Mouse (Mus musculus) adrenal gland, adult 8-10 months (tissue): Measurements from ENCODE around the gene Nsun7. TPM values are rescaled to one million over a fixed set of nuclear protein-coding genes. Genes with fewer than 3 reads are reported as not detected.
A peak's percentile ranks its signal among the peaks of the same experiment; 100 is the strongest.

Source experiments
- DNase-seq: peaks from one replicate; pipeline ENCODE4 v3.0.0; 2022
- total RNA-seq, 4 experiments: library from RNA; stranded (reverse); gene quantifications; 2 replicates each; pipeline ENCODE4 v1.2.4; 2022

The Nsun7 gene
- total RNA-seq, 4 experiments from 2014 or later: 0.35 to 1.3 (median 0.93) TPM

DNA sequence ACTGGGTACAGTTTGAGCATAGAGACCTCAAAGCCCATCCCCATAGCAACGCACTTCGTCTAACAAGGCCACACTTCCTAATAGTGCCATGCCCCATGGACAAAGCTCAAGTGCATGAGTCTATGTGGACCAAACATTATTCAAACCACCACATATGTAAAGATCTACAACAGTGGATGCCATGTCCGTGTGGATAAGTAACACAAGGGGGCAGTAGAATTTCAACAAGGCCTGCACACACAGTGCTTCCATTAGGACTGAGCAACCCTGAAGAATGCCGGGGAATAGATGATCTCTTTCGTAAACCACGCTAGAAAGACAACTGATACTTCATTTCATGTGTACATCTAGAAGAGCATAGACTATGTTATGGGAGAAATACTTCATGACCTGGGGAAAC, 21.0 kb downstream of the Nsun7 start:
- no peak for DNase-seq

DNA sequence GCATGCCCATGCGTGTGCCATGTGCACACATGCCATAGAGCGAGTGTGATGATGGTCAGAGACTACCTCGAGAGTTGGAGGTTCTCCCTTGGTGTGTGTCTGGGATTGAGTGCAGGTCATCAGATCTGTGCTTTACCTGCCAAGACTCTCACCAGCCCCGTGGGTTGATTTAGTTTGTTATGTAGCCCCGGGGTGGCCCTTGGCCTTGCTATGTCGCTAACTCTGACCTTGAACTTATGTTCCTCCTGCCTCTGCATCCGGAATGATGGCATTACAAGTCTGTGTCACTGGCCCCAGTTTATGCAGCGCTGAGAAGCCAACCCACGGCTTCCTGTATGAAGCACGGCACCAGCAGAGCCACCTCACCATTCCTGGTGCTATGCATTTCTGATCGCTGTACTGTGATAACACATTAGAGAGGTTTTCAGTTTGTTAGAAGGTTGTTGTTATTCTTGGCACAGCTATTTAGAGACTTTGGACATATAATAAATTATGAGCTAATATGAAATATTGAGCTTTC, 34.5 kb downstream of the Nsun7 start:
- no peak for DNase-seq

- no peak for DNase-seq
Measured at GRCm38 (mm10) chr5:66294952-66295351, 35.3 kb downstream of the Nsun7 start.

- DNase-seq: no peak
Measured at GRCm38 (mm10) chr5:66296116-66296515, 36.4 kb downstream of the Nsun7 start.

DNA sequence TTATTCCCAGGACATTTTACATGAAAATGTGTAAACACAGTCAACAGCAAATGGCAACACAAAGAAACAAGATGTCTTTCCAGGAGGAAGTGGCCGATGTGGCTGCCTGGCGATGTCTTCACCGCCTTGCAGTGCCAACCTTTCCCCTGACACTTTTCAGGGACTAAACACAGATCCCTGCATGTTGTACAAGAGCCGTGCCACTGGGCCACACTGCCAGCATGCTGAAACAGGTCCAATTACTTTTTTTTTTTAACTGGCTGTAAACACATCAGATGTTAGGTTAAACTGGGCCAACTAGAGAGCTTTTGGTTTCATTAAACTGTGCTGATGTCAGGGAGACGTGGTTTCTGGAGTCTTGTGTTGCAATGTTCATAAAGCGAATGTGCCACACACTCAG, 39.2 kb downstream of the Nsun7 start:
- no peak for DNase-seq

GRCm38 (mm10) chr5:66300576-66300975, 40.9 kb downstream of the Nsun7 start:
- no peak for DNase-seq

- DNase-seq: no peak
Measured at GRCm38 (mm10) chr5:66302085-66302815, 42.6 kb downstream of the Nsun7 start.

- DNase-seq: no peak
Measured at GRCm38 (mm10) chr5:66302873-66303272, 43.2 kb downstream of the Nsun7 start.

GRCm38 (mm10) chr5:66304300-66305067, 44.8 kb downstream of the Nsun7 start:
- no peak for DNase-seq

DNA sequence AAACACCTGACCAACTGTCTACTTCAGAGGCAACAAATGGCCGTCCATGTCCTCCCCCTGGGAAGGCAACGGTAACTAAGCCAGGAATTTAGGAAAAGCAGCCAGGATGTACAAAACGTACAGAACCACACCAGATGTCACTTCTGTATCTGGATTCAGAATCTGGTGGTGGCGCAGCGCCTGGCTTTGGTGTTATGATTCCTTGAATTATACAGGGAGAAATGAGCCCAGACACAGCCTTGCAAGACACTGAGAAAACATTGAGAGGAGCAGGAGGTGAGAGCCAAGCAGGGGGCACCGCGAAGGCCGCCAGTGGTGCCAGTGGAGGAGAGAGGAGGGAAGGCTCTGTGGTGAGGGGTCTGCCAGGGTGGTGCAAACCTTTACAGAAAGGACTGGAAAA, 45.8 kb downstream of the Nsun7 start:
- no peak for DNase-seq

DNA sequence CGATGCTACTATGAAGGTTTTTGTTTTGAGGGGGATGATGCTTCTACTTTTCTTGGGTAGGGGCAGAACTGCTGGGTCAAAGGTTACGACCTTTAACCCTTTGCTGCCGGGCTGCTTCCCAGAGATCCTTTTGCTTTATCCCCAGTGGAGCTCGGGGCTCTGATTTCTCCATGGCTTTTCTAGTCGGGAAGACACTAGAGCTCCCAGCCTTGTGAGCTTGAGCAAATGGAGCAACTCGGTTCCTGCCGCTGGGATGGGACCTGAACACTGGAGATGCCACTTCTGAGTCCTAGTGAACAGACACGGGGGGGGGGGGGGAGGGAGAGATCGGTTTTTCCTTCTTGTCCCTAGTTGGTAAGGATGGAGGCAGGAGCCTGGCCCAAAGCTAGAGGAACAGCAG, 50.6 kb downstream of the Nsun7 start:
- DNase-seq: no peak

DNA sequence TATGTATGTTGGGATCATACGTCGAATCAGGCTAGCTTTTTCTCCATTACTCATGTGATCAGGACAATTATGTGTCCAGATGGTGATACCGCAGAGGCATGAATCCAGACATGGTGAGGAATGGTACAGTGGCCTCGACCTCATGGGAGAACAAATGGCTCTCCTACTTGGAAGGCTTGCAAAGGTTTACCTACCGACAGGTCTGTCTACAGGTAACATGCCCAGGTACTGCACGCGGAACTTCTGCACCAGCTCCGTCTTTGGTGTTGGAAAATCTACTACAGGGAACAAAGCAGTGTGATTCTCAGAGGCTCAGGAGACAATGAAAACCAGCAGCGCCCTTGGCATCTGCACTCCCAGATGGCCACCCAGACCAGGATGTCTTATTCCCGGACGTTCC, 51.1 kb downstream of the Nsun7 start:
- no peak for DNase-seq

- DNase-seq: no peak
Measured at GRCm38 (mm10) chr5:66315791-66316190, 56.1 kb downstream of the Nsun7 start.

- peak; percentile 18 for DNase-seq
Measured at GRCm38 (mm10) chr5:66319341-66319740, 59.6 kb downstream of the Nsun7 start.

DNA sequence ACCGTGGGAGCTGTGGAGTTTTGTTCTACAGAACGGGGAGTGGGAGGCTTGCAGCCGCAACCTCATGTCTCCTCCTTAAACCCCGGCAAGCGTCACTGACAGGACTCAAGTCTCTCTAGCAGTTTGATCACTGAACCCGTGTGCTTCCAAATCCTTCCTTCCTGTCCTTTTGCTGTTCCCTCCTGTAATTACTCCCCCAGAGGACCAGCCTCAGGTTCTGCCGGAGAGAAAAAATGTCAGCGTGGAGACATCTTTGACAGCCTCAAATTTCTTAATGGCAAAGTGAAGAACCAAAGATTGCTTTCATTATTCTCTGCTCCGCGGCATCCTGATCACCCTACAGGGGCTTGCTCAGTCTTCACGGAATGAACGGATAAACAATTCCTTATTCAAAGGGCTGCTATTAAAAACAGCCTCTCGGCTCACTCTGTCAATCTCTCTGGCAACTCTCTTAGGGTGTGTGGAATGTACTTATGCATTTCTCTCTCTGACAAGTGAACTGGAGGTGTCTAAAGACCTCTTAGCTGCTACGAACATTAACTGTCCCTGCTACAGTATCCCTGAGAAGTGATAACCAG, 60.2 kb downstream of the Nsun7 start:
- DNase-seq: no peak

- DNase-seq: no peak
Measured at GRCm38 (mm10) chr5:66323131-66323530, 63.4 kb downstream of the Nsun7 start.

DNA sequence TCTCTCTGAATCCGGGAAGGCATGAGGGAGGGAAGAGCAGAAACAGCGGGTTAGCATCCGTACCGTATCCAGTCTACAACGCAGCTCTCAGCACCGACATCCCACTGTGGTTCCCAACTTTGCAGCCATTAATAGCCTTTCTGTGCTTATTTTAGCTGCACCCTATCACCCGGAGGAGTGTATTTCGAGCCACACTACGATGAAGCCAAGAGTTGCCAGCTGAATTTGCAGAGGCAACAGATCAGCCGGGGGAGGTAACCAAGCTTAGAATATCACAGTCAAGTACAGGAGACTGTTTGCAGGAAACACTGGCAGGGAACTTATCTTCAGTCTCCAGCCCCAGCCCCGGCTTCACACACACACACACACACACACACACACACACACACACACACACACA, 63.9 kb downstream of the Nsun7 start:
- DNase-seq: no peak

- no peak for DNase-seq
Measured at GRCm38 (mm10) chr5:66326395-66326794, 66.7 kb downstream of the Nsun7 start.

- DNase-seq: no peak
Measured at GRCm38 (mm10) chr5:66327949-66328726, 68.4 kb downstream of the Nsun7 start.

- DNase-seq: no peak
Measured at GRCm38 (mm10) chr5:66328766-66329165, 69.1 kb downstream of the Nsun7 start.

- no peak for DNase-seq
Measured at GRCm38 (mm10) chr5:66330806-66331205, 71.1 kb downstream of the Nsun7 start.
